Comparison of ENCODE assay signal across 8 mouse cellular contexts in genomic region chr16:95990462-95991121, GRCm38 (mm10). TPM values are rescaled to one million over a fixed set of nuclear protein-coding genes. Genes with fewer than 3 reads are reported as not detected.
DNase-seq lines count a peak whose midpoint lies in the region; ATAC-seq and TF ChIP-seq lines count a peak whose summit lies in the region.

Psmg1 (minus strand) TSS chr16:95990960.

- peaks cover 62% of the 10 kb centered on the region for H3K36me3 ChIP-seq in G1E (replicated peaks)
- H3K36me3 ChIP-seq in forebrain, postnatal 0 days (ENCODE audit: insufficient read depth): peaks cover 20% of the 10 kb centered on the region
- H3K36me3 ChIP-seq in lung, embryonic 15.5 days: peaks cover 18% of the 10 kb centered on the region

- H3K4me3 ChIP-seq in G1E (ENCODE audit: low read depth, low read length): peak within 1 kb of the TSS; percentile 99
- peak within 1 kb of the TSS; percentile 66 for H3K4me3 ChIP-seq in forebrain, postnatal 0 days (ENCODE audit: low read depth, low read length)
- H3K4me3 ChIP-seq in lung, embryonic 15.5 days: peak within 1 kb of the TSS; percentile 63

- no peak for TF ChIP-seq CTCF in G1E (IDR thresholded peaks at IDR 0.05; ENCODE audit: low read depth, low read length)
- TF ChIP-seq CTCF in forebrain, postnatal 0 days (IDR thresholded peaks at IDR 0.05; ENCODE audit: low read depth): peak; percentile 19; the same call in 1 of the 2 replicates

- peak within 1 kb of the TSS; percentile 69 for H3K4me2 ChIP-seq in forebrain, postnatal 0 days (ENCODE audit: low read depth)
- peak within 1 kb of the TSS; percentile 68 for H3K4me2 ChIP-seq in lung, embryonic 15.5 days

- no peaks in the 10 kb centered on the region for H3K27me3 ChIP-seq in G1E (ENCODE audit: insufficient read depth, low read length)
- H3K27me3 ChIP-seq in forebrain, postnatal 0 days (ENCODE audit: insufficient read depth, low read length): no peaks in the 10 kb centered on the region
- H3K27me3 ChIP-seq in lung, embryonic 15.5 days: no peaks in the 10 kb centered on the region

- DNase-seq in G1E (ENCODE audit: low spot score): peak; percentile 86
- peak; percentile 92 to 99 for DNase-seq in cerebellum, adult 18-20 months
- peak; percentile 99 for DNase-seq in forebrain, postnatal 0 days
- peak; percentile 99 for DNase-seq in heart, postnatal 4 days
- peak; percentile 91 to 97 for DNase-seq in layer of hippocampus, adult 8-10 months (ENCODE audit: low spot score in 2 of 2)
- peak; percentile 89 for DNase-seq in ovary, adult 18-20 months (ENCODE audit: low spot score)
- peak; percentile 98 for DNase-seq in thymus, postnatal 0 days (ENCODE audit: low spot score)

- peak within 1 kb of the TSS; percentile 85 for H3K27ac ChIP-seq in forebrain, postnatal 0 days (ENCODE audit: low read depth, low read length)
- peak within 1 kb of the TSS; percentile 74 for H3K27ac ChIP-seq in lung, embryonic 15.5 days

- ATAC-seq in G1E (ENCODE audit: extremely low read depth, insufficient number of reproducible peaks, low FRiP score, poor library complexity, severe bottlenecking): peak; percentile 73
- ATAC-seq in forebrain, postnatal 0 days: peak; percentile 97
- peak; percentile 94 for ATAC-seq in lung, embryonic 15.5 days (ENCODE audit: borderline replicate concordance, extremely low read depth, low FRiP score, low TSS enrichment)

- peaks cover 20% of the 10 kb centered on the region for H3K4me1 ChIP-seq in G1E (ENCODE audit: insufficient read depth, low read depth, low read length)
- peaks cover 12% of the 10 kb centered on the region; the same call in 1 of the 2 replicates for H3K4me1 ChIP-seq in forebrain, postnatal 0 days (ENCODE audit: insufficient read depth)
- peaks cover 13% of the 10 kb centered on the region for H3K4me1 ChIP-seq in lung, embryonic 15.5 days

- no peaks in the 10 kb centered on the region for H3K9me3 ChIP-seq in G1E (replicated peaks)
- H3K9me3 ChIP-seq in forebrain, postnatal 0 days (ENCODE audit: low read length): no peaks in the 10 kb centered on the region
- H3K9me3 ChIP-seq in lung, embryonic 15.5 days: no peaks in the 10 kb centered on the region

- 2% methylated on average over 62 of the region's 62 CpGs for WGBS in forebrain, postnatal 0 days
- 0% methylated on average over 61 of the region's 62 CpGs for WGBS in lung, embryonic 15.5 days

- peak within 1 kb of the TSS; percentile 72 for H3K9ac ChIP-seq in forebrain, postnatal 0 days
- peak within 1 kb of the TSS; percentile 71 for H3K9ac ChIP-seq in lung, embryonic 15.5 days

RNA-seq across cellular contexts. Expression of gene Psmg1, which starts in this region (rescaled TPM):
- 29.9 and 37.3 TPM in 2 replicates for total RNA-seq in G1E (2014; fragmentation: Nextera tagmentation)
- total RNA-seq in G1E (2017): 70.4 and 75.6 TPM in 2 replicates
- polyA plus RNA-seq in G1E (2012): 89.8 and 102 TPM in 2 replicates
- total RNA-seq in forebrain, postnatal 0 days (2014; rRNA removed): 35.2 and 49.2 TPM in 2 replicates
- 54.0 and 59.1 TPM in 2 replicates for polyA plus RNA-seq in forebrain, postnatal 0 days (2015; fragmentation: Nextera tagmentation; extraction: Ambion mirVana)
- 10 to 100 TPM; 28.0 to 28.9 TPM for total RNA-seq in heart, postnatal 4 days (2021)
- 10 to 100 TPM; 15.7 to 20.1 (median 19.6) TPM for total RNA-seq in layer of hippocampus, adult 8-10 months (2022)
- 88.5 and 95.9 TPM in 2 replicates for polyA plus RNA-seq in lung, embryonic 15.5 days (2015; fragmentation: Nextera tagmentation; extraction: Ambion mirVana)
- polyA plus RNA-seq in thymus, postnatal 0 days (2015; fragmentation: Nextera tagmentation; extraction: Ambion mirVana): 98.4 and 99.3 TPM in 2 replicates

Comparison
In these comparisons a context has a peak if more than half of its experiments do, and no peak if none do; other contexts are left out.
1. Peak in every context shown above with its lines: DNase-seq, ATAC-seq, H3K4me3 ChIP-seq and H3K27ac ChIP-seq.